Mouse (Mus musculus): ENCODE measurements around the gene Foxb1.

Gene Foxb1

GRCm38 (mm10) chr9:69760371-69761301 is at the start of gene Foxb1:
Foxb1 (minus strand) TSS chr9:69760940.
- no peak for ATAC-seq (ENCODE audit: low TSS enrichment)

GRCm38 (mm10) chr9:69790562-69790961 is 29.8 kb upstream of the Foxb1 start:
- ATAC-seq (ENCODE audit: low TSS enrichment): no peak

GRCm38 (mm10) chr9:69779996-69780395 is 19.3 kb upstream of the Foxb1 start:
- ATAC-seq (ENCODE audit: low TSS enrichment): no peak

GRCm38 (mm10) chr9:69769949-69770585 is 9.3 kb upstream of the Foxb1 start:
- no peak for ATAC-seq (ENCODE audit: low TSS enrichment)

GRCm38 (mm10) chr9:69769091-69769948 is 8.6 kb upstream of the Foxb1 start:
- ATAC-seq (ENCODE audit: low TSS enrichment): no peak

GRCm38 (mm10) chr9:69768136-69768875 is 7.6 kb upstream of the Foxb1 start:
- ATAC-seq (ENCODE audit: low TSS enrichment): no peak

- ATAC-seq (ENCODE audit: low TSS enrichment): no peak
Observed at GRCm38 (mm10) chr9:69767421-69767820, 6.7 kb upstream of the Foxb1 start.

- no peak for ATAC-seq (ENCODE audit: low TSS enrichment)
Observed at GRCm38 (mm10) chr9:69766936-69767335, 6.2 kb upstream of the Foxb1 start.

- no peak for ATAC-seq (ENCODE audit: low TSS enrichment)
Observed at GRCm38 (mm10) chr9:69766301-69766700, 5.6 kb upstream of the Foxb1 start.

- no peak for ATAC-seq (ENCODE audit: low TSS enrichment)
Observed at GRCm38 (mm10) chr9:69765483-69766050, 4.8 kb upstream of the Foxb1 start.

GRCm38 (mm10) chr9:69764586-69765482 is 4.1 kb upstream of the Foxb1 start:
- no peak for ATAC-seq (ENCODE audit: low TSS enrichment)

- ATAC-seq (ENCODE audit: low TSS enrichment): no peak
Observed at GRCm38 (mm10) chr9:69763681-69764585, 3.2 kb upstream of the Foxb1 start.

- ATAC-seq (ENCODE audit: low TSS enrichment): no peak
Observed at GRCm38 (mm10) chr9:69762703-69763102, 2.0 kb upstream of the Foxb1 start.

GRCm38 (mm10) chr9:69762221-69762620 is 1.5 kb upstream of the Foxb1 start:
- ATAC-seq (ENCODE audit: low TSS enrichment): no peak

GRCm38 (mm10) chr9:69761569-69761968 is 829 bp upstream of the Foxb1 start:
- no peak for ATAC-seq (ENCODE audit: low TSS enrichment)

GRCm38 (mm10) chr9:69759721-69760221 is 969 bp downstream of the Foxb1 start:
- ATAC-seq (ENCODE audit: low TSS enrichment): no peak

- no peak for ATAC-seq (ENCODE audit: low TSS enrichment)
Observed at GRCm38 (mm10) chr9:69758946-69759615, 1.7 kb downstream of the Foxb1 start.

GRCm38 (mm10) chr9:69758506-69758905 is 2.2 kb downstream of the Foxb1 start:
- no peak for ATAC-seq (ENCODE audit: low TSS enrichment)
